Mouse (Mus musculus) ES-CJ7 (cell line): ENCODE results near the gene Tmem50a.

Source experiments
- DNase-seq: peaks from one replicate; pipeline ENCODE4 v3.0.0; 2011; ENCODE audit warnings: low read depth, low spot score

The Tmem50a gene

DNA sequence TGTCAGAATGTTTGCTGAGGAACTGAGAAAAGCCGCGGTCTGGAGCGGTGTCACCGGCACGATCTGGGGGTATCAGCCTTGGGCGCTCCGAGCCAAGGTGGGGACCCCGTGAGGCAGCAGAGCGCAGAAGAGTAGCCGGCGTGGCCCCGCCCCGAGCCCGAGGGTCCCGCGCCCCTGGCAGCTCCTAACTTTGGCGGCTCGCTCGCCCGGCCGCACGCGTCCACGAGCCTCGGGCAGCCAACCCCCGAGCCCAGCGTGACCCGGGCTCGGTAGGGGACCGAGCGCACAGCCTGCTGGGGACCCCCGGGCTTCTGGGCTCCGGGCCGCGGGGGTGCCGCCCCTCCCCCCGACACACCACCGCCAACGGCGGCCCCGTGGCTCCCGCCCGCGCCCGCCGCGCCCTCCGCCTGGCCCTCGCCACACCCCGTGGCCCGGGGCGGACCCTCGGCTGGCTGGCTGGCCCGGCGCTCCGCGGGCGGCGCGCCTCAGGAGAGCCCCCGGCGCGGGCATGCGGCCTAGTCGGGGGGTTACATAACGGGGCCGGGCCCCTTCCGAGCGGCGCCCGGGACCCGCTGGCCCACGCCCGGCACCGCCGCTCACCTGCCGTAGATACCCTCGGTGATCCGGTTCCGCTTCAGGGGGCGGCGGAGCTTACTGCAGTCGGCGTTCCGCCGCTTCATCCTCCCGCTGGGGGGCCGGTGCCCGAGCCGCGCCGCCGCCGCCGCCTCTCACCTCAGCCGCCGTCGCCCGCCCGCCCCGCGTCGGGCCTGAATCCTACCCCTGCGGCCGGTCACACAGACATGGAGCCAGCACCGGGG lies 62.2 kb downstream of the Tmem50a start:
- DNase-seq: no peak

DNA sequence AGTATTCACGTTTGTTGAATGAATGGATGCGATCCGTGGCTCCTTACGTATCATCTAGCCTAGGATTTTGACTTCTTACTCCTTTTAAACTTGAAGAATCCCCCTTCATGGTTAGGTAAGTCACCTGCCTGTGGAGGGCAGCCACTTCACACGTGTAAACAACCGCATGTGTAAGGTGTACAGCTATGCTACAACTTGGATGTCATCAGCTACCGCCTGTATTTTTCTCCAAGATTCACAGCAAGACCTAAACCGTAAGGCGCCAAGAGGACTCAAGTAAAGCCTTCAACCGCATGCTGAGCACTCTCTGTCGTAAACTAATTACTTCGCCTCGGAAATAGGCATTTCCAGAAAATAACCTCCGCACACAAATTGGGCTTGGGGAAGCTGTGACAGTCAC lies 62.9 kb downstream of the Tmem50a start:
- no peak for DNase-seq

DNA sequence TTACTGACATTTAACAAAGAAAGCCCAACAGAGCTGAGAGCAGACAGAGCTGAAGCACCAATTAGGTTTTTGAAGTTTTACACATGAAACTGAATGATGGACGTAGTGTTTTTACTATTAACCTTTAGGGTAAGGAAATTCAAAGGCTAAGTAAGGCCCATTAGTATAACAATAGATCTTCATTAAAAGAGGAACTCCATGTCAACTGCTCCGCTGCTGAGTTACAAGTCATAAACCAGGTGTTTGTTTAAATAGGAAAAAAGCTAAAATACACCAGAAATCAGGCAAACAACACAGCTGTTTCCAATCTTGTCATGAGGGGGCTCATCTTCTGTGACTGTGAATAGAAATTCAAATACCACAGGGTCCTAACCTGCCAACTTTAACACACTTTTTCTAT lies 63.6 kb downstream of the Tmem50a start:
- DNase-seq: no peak

DNA sequence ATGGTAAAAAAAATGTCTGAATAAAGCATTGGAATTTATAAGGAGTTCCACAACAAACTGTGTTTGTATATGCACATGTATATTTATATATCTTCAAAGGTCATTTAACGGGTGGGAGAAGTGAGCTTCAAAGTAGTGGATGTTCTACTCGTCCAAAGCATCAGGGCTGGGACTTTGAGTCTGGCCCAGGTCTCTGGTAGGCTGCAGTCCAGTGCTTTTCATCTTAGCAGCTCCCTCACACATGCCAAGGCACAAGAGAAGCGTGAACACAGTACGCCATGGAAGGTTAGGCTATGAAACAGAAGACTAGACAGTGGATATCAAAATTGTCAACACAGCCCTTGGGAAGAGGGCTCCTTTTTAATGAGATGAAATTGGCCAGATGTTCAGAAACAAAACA lies 64.3 kb downstream of the Tmem50a start:
- DNase-seq: no peak
